Mouse (Mus musculus) stomach, embryonic 15.5 days (tissue): Measurements from ENCODE around the gene Pafah2. TPM values are rescaled to one million over a fixed set of nuclear protein-coding genes. Genes with fewer than 3 reads are reported as not detected.

ENCODE experiments used
- ATAC-seq: fragments of 200-750 bp; cut with Nextera tagmentation; 2 replicates; pipeline ENCODE4 v1.8.0; 2017; ENCODE audit warnings: low read depth, moderate number of reproducible peaks, moderate TSS enrichment; ENCODE audit not compliant: insufficient read depth, low FRiP score
- H3K27ac ChIP-seq: fragments of 300-500 bp; sonication (generic); 2 replicates; pipeline ENCODE4 v1.5.1; 2015; ENCODE audit warnings: mild to moderate bottlenecking, inconsistent platforms
- H3K27me3 ChIP-seq: fragments of 300-500 bp; sonication (generic); replicated peaks from 2 replicates; pipeline ENCODE4 v1.6.1; 2015; ENCODE audit warnings: inconsistent platforms
- H3K36me3 ChIP-seq: fragments of 300-500 bp; sonication (generic); 2 replicates; pipeline ENCODE4 v1.6.1; 2015; ENCODE audit warnings: inconsistent platforms
- H3K4me1 ChIP-seq: fragments of 300-500 bp; sonication (generic); 2 replicates; pipeline ENCODE4 v1.6.1; 2015; ENCODE audit warnings: inconsistent platforms
- H3K4me2 ChIP-seq: fragments of 300-500 bp; sonication (generic); 2 replicates; pipeline ENCODE4 v1.6.1; 2015; ENCODE audit warnings: mild to moderate bottlenecking, inconsistent platforms
- H3K4me3 ChIP-seq: fragments of 300-500 bp; sonication (generic); replicated peaks from 2 replicates; pipeline ENCODE4 v1.5.1; 2015; ENCODE audit warnings: inconsistent platforms
- H3K9ac ChIP-seq: fragments of 300-500 bp; sonication (generic); 2 replicates; pipeline ENCODE4 v1.6.1; 2015; ENCODE audit warnings: inconsistent platforms
- H3K9me3 ChIP-seq: fragments of 300-500 bp; sonication (generic); 2 replicates; pipeline ENCODE4 v1.6.1; 2016; ENCODE audit warnings: inconsistent platforms
- WGBS: fragments of 180-500 bp; shearing (Covaris S2); methylation state at CpG from one replicate; pipeline ENCODE4 v1.1.7; 2015; 5-methylcytosine and 5-hydroxymethylcytosine counted together
- polyA plus RNA-seq: library from polyadenylated mRNA; unstranded; fragments of >200 nt; fragmentation: Nextera tagmentation; extraction: Ambion mirVana; gene quantifications from 2 replicates; pipeline ENCODE4 v1.2.1, GENCODE M21; 2015

Gene Pafah2
- polyA plus RNA-seq, 1 experiment from 2014 or later: 17.8 TPM

GRCm38 (mm10) chr4:134450392-134451195 lies 54.5 kb downstream of the Pafah2 start:
- no peaks in the 10 kb centered on the region for H3K36me3 ChIP-seq
- peaks cover 8% of the 10 kb centered on the region for H3K4me1 ChIP-seq
- 0 out of 2 replicates have a peak overlapping the region, but pooled peaks have one; percentile 1 for H3K4me2 ChIP-seq
- WGBS: 30% methylated on average over 20 of the region's 20 CpGs
- no peak overlapping the region for H3K4me3 ChIP-seq
- ATAC-seq: no peak
- no peaks in the 10 kb centered on the region for H3K9me3 ChIP-seq
- no peak overlapping the region for H3K27ac ChIP-seq
- H3K9ac ChIP-seq: no peak overlapping the region
- H3K27me3 ChIP-seq: 0 out of 2 replicates have a peak, but pooled peaks cover 6% of the 10 kb centered on the region

GRCm38 (mm10) chr4:134451484-134451883 lies 55.4 kb downstream of the Pafah2 start:
- no peak overlapping the region for H3K4me2 ChIP-seq
- 60% methylated on average over 9 of the region's 9 CpGs for WGBS
- H3K9me3 ChIP-seq: no peaks in the 10 kb centered on the region
- no peak overlapping the region for H3K4me3 ChIP-seq
- no peak overlapping the region for H3K27ac ChIP-seq
- H3K4me1 ChIP-seq: peaks cover 8% of the 10 kb centered on the region
- H3K9ac ChIP-seq: no peak overlapping the region
- H3K27me3 ChIP-seq: 0 out of 2 replicates have a peak, but pooled peaks cover 6% of the 10 kb centered on the region
- no peak for ATAC-seq
- no peaks in the 10 kb centered on the region for H3K36me3 ChIP-seq

GRCm38 (mm10) chr4:134453619-134454400 lies 57.7 kb downstream of the Pafah2 start:
- Histone ChIP-seq H3K27me3 (0 out of 2 replicates have a peak, but pooled peaks cover 6% of the 10 kb centered on the region), H3K4me1 (peaks cover 11% of the 10 kb centered on the region), H3K4me3 (no peak overlapping the region), H3K36me3 (no peaks in the 10 kb centered on the region), H3K4me2 (peak overlapping the region; percentile 38), H3K27ac (no peak overlapping the region), H3K9ac (no peak overlapping the region), H3K9me3 (no peaks in the 10 kb centered on the region)
- 30% methylated on average over 34 of the region's 34 CpGs for whole genome bisulfite sequencing
- no peak for ATAC-seq

GRCm38 (mm10) chr4:134455310-134455709 lies 59.2 kb downstream of the Pafah2 start:
- Histone ChIP-seq H3K36me3 (no peaks in the 10 kb centered on the region), H3K9me3 (no peaks in the 10 kb centered on the region), H3K9ac (no peak overlapping the region), H3K27ac (no peak overlapping the region), H3K4me3 (no peak overlapping the region), H3K4me2 (no peak overlapping the region), H3K27me3 (0 out of 2 replicates have a peak, but pooled peaks cover 6% of the 10 kb centered on the region), H3K4me1 (peaks cover 8% of the 10 kb centered on the region)
- ATAC-seq: no peak
- 35% methylated on average over 6 of the region's 6 CpGs for WGBS

GRCm38 (mm10) chr4:134457130-134457825 lies 61.2 kb downstream of the Pafah2 start:
- Histone ChIP-seq H3K4me3 (no peak overlapping the region), H3K4me1 (peaks cover 3% of the 10 kb centered on the region; the same call in 1 of the 2 replicates), H3K27me3 (0 out of 2 replicates have a peak, but pooled peaks cover 4% of the 10 kb centered on the region), H3K9me3 (no peaks in the 10 kb centered on the region), H3K27ac (no peak overlapping the region), H3K9ac (no peak overlapping the region), H3K4me2 (no peak overlapping the region), H3K36me3 (no peaks in the 10 kb centered on the region)
- 41% methylated on average over 7 of the region's 7 CpGs for WGBS
- no peak for ATAC-seq

- Histone ChIP-seq H3K9ac (no peak overlapping the region), H3K9me3 (no peaks in the 10 kb centered on the region), H3K27ac (no peak overlapping the region), H3K36me3 (no peaks in the 10 kb centered on the region), H3K4me2 (no peak overlapping the region), H3K4me1 (peaks cover 3% of the 10 kb centered on the region; the same call in 1 of the 2 replicates), H3K27me3 (0 out of 2 replicates have a peak, but pooled peaks cover under 1% of the 10 kb centered on the region), H3K4me3 (no peak overlapping the region)
- WGBS: 78% methylated on average over 5 of the region's 5 CpGs
- no peak for ATAC-seq
Measured at GRCm38 (mm10) chr4:134458856-134459255, 62.7 kb downstream of the Pafah2 start.

- Histone ChIP-seq H3K4me2 (no peak overlapping the region), H3K4me1 (0 out of 2 replicates have a peak, but pooled peaks cover 3% of the 10 kb centered on the region), H3K4me3 (no peak overlapping the region), H3K36me3 (no peaks in the 10 kb centered on the region), H3K27me3 (no peaks in the 10 kb centered on the region), H3K9me3 (no peaks in the 10 kb centered on the region), H3K9ac (no peak overlapping the region), H3K27ac (no peak overlapping the region)
- no peak for ATAC-seq
- WGBS: 66% methylated on average over 10 of the region's 10 CpGs
Measured at GRCm38 (mm10) chr4:134460277-134460676, 64.2 kb downstream of the Pafah2 start.

- H3K27ac ChIP-seq: no peak overlapping the region
- H3K36me3 ChIP-seq: no peaks in the 10 kb centered on the region
- no peaks in the 10 kb centered on the region for H3K27me3 ChIP-seq
- no peak for ATAC-seq
- H3K9ac ChIP-seq: no peak overlapping the region
- H3K4me3 ChIP-seq: no peak overlapping the region
- 0 out of 2 replicates have a peak, but pooled peaks cover 3% of the 10 kb centered on the region for H3K4me1 ChIP-seq
- H3K9me3 ChIP-seq: no peaks in the 10 kb centered on the region
- 68% methylated on average over 5 of the region's 5 CpGs for WGBS
- H3K4me2 ChIP-seq: no peak overlapping the region
Measured at GRCm38 (mm10) chr4:134461252-134461651, 65.1 kb downstream of the Pafah2 start.

- Histone ChIP-seq H3K4me1 (peaks cover 6% of the 10 kb centered on the region; the same call in 1 of the 2 replicates), H3K9ac (no peak overlapping the region), H3K4me2 (no peak overlapping the region), H3K36me3 (peaks cover under 1% of the 10 kb centered on the region), H3K9me3 (no peaks in the 10 kb centered on the region), H3K27ac (no peak overlapping the region), H3K4me3 (no peak overlapping the region), H3K27me3 (no peaks in the 10 kb centered on the region)
- 52% methylated on average over 12 of the region's 12 CpGs for WGBS
- no peak for ATAC-seq
Measured at GRCm38 (mm10) chr4:134465789-134466188, 69.7 kb downstream of the Pafah2 start.

- no peak overlapping the region for H3K9ac ChIP-seq
- no peak overlapping the region for H3K4me3 ChIP-seq
- no peak for ATAC-seq
- no peaks in the 10 kb centered on the region for H3K27me3 ChIP-seq
- H3K4me1 ChIP-seq: peaks cover 6% of the 10 kb centered on the region; the same call in 1 of the 2 replicates
- H3K9me3 ChIP-seq: no peaks in the 10 kb centered on the region
- 0 out of 2 replicates have a peak overlapping the region, but pooled peaks have one; percentile 11 for H3K27ac ChIP-seq
- 63% methylated on average over 11 of the region's 11 CpGs for WGBS
- H3K36me3 ChIP-seq: peaks cover 8% of the 10 kb centered on the region
- no peak overlapping the region for H3K4me2 ChIP-seq
Measured at GRCm38 (mm10) chr4:134466381-134467262, 70.5 kb downstream of the Pafah2 start.
